Mouse (Mus musculus) urinary bladder, adult 18-20 months (tissue): ENCODE data around the gene Grid2.
"Not testable (repeated sequence)": the region's sequence is repeated elsewhere in the genome, so short reads cannot be mapped to it uniquely, and the experiment has no call there.

Experiments used
- DNase-seq, 2 experiments: peaks; one replicate each; pipeline ENCODE4 v3.0.0; 2022; ENCODE audit warnings: low spot score in 2 of 2, mixed read lengths in 2 of 2

The Grid2 gene

DNA sequence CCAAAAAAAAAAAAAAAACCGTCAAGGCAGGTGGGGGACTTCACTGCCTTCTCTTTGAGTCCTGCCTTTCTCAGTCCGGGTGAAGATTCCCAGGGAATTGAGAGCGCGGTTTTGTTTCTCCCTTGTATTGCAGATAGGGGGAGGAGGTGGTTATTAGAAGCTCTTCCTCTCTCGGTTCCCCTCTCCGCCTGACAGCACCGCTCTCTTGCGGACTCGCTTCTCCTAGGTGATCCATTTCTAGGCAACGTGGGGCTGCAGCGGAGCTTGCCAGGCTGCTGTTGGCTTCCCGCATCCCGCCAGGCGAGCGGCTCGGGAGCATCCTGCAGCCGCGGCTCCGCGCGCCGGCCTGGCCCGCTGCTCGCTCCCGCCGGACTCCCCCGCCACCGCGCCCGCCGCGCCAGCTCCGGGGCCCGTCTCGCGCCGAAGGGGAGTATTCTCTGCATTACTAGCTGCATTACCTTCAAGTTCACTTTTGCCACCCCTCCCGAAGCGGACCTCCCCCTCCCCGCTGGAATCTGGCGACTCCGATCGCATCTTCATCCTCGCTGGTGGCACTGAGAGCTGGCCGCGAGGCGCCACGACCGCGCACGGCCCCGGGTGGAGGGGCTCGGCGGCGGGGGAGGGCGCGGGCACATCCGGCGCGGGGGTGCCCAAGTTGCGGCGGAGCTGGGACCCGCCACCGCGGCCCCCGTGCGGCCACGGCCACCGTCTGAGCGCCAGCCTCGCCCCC lies at the start of gene Grid2:
TSS of gene Grid2 (plus strand) at position 51 of the 730 bp plus-strand sequence.
- peak in 1 of 2 experiments; percentile 5 for DNase-seq

DNA sequence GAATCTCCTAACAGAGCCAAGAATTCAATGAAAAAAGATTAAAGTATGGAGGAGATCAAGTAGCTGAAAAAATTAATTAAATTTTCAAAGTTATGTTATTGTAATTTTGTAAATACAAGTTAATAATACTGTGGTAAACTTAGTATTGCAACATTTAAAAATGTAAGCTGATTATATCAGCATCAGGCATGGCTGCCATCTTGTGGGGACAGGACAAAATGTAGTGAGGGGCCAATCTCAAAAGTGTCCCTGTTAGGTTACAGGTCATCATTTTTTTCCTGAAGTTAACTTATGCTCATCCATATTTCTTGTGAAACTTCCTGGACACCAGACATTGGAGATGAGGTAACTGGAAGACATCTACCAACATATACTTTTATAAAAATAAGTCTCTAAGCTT lies 4.9 kb upstream of the Grid2 start:
- no peak for DNase-seq

DNA sequence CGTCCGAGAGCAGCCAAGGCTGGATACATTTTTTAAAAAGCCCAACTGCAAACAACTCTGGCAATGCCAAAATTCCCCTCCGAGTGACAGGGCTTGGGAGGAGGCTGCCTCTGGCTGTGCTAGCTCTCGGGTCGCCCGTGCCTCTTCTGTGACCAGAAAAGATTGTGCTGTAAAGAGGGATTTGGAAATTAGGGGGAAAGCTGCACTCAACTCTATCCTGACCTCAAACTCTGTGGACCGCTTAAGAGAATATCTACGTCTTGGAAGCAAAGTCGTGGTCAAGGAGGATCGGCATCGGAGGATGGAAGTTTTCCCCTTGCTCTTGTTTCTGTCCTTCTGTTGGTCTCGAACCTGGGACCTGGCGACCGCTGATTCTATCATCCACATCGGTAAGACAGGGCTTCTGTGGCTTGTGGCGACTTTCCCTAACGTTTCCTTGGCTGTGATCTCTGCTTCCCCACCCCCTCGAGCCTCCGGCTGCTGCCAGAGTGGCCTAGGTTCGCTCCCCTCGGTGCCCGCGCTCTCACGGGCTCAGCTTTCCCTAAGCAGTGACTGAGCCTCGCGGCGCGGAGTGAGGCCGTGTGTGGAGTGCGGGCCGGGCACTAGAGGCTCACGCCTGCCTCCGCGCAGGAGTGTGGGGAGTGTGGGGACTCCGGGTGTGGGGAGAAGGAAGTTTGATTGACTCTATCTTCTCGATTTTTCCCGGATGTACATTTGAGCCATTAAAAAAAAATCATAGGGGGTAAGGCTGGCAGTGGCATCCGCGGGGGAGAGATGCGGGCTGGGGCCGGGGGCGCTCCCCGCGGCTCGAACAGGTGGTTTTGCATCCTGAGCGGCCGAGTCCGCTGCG lies 1.1 kb downstream of the Grid2 start:
- DNase-seq, result no peak

DNA sequence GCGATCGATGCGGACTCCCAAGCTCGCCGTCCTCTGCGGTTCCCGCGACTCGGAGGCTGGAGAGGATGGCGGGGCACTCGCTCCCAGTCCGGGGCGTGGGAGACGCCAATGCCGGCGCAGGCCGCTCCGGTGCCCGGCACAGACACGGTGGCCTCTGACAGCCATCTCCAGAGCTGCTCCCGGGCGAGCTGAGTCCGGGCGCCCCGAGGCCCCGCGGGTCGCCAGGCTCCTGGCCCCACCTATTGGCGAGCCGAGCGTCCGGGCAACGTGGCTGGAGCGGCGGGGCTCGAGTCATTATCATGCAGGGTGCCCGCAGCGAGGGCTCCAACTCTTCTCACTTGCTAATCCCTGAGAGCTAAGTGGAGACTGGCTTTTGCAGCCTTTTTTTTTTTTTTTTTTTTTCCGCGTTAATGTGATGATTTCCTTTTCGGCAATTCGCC lies 1.8 kb downstream of the Grid2 start:
- DNase-seq, result peak in 1 of 2 experiments; percentile 10

DNA sequence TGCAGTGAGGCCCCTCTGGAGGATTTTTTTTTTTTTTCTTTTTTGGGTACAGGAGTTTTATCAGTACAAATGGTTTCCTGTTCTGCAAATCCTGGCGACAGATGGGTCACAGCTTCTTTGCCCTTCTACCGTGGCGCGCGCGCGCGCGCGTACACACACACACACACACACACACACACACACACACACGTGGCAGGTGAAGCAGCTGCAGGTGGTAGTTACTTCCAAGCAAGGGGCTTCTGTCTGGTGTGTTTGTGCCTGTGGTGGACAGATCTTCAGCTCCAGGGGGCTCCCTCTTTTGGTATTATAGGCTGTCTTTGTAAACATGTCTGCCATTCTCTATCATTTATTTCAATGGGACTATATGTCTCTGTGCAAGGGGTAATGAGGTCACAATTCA lies 2.2 kb downstream of the Grid2 start:
- DNase-seq, result no peak

DNA sequence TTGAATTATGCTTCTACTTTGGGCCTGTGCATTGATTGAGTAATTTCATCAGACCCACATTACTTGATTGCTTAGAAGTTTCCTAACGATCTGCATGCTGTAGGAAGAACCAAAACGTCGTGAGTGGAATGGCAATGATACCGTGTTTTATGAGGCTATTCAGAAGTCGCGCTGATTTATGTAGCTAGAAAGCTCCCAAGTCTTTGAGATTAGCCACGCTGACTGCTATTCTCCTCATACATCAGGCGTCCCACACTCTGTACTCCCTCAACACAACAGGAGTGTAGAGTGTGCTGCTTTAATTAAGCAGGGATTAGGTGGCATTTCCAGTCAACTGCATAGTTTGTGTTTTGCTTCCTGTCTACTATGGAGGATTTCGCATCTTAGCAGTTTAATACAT lies 4.1 kb downstream of the Grid2 start:
- DNase-seq, result no peak

DNA sequence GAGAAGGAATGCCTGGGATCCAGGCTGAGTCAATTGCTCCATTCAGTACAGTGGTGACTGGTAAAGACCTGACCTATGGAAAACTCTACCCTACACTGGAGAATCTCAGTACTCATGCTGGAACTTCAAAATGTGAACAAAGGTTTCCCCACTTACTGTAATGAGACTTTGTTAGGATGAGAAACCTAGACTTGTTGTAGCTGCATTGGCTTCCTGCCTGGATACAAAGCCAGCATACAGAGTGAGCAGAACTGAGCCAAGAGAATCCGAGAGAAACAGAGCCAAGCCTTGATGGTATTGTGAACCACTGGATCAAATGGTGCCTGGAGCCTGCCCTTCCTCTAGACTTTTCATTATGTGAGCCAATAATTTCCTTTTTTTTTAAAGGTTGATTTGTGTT lies 28.7 kb downstream of the Grid2 start:
- no peak for DNase-seq

DNA sequence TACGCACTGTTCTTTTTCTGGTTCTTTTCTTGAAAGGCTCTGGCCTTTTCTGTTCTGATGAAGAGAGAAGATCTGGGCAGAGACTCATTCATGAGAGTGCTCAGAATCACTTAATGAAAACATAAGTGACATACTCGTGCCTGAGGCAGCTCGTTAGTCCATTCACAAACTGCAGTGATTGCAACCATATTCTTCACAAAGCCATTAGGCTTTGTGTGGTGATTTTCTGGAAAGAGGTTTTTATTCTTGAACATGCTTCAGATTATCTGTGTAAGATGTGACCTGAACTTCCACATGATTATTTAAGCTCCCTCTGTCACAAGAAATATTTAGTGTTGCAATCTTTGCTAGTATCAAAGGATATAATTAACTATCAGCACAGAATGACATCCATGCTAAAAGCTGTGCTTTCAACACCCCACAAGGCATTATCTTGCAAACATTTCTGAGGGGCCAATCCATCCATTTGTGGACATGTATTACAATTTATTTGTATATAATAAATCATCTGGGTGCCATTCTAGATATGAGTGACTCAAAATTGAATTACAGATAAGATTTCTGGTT lies 86.8 kb downstream of the Grid2 start:
- no peak for DNase-seq

DNA sequence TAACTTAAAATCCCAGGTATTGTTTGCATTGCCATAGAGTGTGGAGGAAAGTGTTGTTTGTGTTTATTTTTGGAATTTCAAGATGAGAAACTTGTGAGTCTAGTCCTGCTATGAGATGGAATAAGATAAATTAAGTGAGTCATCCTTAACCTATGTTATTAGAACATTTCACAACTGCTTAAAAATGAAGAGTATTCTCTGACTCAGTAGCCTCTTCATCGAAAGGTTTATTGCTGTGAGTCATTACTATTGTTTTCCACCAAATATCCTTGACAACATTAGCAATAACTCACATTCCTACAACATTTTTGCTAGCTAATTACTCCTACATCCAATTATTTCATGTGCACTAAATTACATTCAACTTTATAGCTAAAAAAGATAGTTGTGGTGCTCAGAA lies 91.3 kb downstream of the Grid2 start:
- DNase-seq, result no peak

DNA sequence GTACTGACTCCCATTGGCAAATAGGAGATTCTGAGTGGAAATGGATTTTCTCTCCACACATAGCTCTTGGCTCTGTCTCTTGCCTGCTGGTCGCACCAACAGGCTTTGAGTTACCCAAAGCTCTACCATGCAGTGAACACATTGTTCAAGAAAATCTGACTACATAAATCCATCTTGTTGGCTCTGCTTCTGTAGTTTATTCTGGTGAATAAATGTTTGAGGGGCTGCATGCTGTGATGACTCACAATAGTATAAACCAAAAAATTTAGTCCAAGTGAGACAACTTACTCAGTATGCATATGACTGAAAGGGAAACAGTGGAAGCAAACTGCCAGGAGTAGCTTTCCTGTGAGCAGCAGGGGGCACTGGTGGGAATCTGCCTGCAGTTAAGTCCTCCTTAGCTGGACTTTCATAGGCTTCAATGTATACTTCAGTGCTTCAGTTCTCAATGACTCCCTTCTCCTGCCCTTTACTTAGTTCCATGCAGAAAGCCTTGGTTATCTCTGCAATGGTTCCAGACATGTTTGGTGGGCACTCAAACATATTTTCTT lies 125.5 kb downstream of the Grid2 start:
- no peak for DNase-seq

DNA sequence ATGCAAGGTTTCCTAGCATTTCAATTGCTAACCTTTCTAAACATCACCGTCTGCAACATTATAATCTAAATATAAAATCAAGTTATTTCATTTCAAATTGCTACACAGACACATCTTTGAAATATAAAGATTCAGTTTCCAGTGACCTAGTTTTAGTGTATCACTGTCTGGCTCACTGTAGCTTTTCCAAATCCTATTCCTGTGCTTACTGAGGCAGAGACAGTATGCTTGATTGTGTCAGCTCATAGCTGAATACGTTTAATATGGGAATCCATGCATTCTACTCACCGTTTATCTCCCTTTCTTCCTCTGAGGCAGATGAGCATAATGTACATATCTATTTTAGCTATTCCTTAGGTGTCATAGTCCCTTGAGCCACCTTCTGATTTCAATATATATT lies 146.0 kb downstream of the Grid2 start:
- no peak for DNase-seq

DNA sequence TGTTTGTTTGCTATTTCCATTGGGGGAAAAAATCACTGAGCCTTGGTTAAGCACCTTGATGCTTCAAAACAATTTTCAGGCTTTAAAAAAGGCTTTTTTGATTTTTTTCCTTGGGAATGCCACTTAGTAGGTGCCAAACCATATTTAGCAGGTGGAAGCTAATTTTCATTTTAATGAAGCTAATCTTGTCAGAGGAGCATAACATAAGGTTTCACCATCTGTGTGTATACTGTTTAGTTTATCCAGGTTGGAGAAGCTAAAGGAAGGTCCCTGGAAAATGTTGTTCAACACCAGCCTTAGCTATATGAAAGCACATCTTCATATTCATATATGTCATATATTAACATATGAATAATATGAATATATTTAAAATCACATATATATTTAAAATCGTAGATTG lies 161.9 kb downstream of the Grid2 start:
- no peak for DNase-seq

DNA sequence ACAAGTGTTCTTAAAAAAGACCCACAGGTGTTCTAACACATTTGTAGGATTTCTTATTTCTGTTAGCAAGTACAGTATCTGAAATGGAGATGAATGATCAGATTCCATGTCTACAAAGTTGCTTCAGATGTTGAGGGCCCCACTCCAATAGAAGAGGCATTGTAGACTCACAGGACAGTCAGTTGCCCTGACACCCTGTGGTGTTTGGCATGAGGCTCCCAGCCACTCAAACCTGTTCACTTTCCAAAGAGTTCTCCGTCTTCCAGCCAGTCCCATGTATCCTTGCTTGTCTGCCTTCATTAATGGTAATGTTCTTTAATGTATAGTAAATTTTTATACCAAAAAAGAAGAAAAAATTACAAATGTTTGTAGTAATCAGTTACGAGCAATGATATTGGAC lies 177.1 kb downstream of the Grid2 start:
- no peak for DNase-seq

DNA sequence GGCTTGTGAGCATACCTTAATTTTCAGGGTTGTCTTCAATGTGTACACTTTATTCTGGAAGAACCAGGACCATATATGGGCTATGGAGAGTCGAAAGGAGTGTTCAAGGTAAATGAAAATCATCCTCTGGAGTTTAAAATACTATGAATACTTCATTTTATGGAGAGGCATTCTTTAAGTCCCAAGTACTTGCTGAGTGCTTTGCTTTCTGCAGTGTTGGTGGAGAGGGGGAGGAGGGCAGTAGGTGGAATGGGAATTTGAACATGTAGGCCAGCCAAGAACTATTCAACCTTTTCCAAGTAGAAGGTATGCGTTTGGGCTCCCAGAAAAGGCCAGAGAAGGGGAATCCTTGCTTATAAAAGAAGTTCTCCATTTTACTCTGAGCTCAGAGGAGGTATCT lies 192.5 kb downstream of the Grid2 start:
- DNase-seq, result no peak

DNA sequence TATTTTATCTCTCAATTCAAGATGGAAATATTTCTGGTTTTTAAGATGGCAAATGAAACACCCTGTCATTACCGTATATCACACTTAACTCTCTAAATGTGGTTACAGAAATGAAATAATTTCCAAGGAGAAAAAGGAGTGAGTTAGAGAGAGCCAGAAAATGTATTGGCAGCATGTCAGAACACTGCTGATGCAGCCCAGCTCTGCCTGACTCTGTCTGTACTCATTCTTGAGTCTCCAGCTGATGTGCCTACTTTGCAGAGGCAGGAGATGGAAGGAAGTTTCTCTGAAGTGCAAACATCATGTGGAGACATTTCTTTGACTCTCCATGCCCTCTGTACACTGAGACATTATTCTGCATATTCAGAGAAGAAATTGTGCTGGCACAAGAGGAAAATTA lies 226.5 kb downstream of the Grid2 start:
- no peak for DNase-seq

DNA sequence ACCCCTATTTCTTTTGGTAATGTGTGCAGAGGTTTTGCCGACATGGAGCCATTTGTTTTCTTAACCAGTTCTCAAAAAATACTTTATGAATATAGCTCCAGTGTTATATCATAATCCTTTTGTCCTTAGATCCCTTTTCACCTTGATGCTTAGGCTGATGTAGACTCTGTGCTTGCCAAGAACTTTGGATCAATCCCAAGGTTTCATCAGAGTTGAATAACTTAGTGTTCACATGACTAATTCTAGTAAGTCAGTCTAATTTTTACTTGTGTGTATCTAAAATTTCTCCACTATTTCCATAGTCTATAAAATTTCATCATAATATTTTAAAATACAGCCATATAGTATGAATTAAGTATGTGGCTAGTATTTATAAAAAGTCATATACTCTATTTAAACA lies 259.3 kb downstream of the Grid2 start:
- DNase-seq, result no peak

DNA sequence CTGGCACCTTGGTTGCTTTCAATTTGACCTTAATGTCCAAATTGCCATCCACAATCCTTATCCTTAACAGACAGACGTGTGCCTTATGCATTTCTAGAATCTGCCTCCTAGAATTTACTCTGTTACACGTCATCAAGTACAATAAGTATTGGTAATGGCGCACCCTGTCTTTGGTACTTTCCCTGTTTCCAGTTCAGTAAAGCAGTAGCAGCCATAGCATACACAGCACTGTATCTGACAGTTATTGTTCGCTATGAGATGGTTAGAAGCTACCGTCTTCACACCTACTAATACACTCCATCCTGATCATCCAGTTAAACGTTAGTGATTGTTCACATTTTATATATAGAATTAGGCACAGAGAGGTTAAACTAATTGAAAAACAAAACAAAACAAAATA lies 260.3 kb downstream of the Grid2 start:
- no peak for DNase-seq

DNA sequence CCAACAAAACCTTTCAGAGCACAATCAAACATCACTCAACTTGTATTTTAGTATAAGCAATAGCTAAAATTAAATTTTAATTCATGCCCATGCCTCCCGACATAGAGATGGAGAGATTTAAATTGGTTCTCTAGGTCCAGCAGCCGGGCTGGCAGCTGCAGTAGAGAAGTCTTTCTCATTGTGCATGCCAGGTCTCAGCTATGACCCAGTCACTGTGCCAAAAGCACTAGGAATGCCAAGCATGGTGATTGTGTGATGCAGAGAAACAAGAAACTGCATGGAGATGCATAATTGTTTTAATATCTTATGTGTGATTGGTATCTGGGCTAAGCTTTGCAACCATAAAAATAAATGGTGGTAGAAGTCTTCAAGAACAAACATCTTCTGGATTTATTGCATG lies 276.1 kb downstream of the Grid2 start:
- DNase-seq, result no peak

DNA sequence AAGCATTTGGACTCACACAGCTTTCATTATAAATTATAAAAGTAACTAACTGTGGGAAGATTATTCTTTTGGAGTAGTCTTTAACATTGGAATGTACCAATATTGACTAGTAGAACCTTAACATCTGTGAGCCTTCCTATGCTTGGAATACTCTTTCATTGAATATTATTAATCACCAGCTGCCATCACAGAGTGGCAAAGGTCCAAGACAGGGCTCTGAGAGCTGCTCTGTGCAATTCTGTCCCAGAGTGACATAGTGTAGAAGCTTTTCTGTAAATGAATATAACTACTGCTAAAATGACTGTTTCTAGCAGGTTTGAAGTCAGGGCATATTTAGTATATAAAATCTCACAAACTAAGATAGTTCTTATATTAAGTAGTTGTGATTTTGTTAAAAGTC lies 277.2 kb downstream of the Grid2 start:
- DNase-seq, result no peak

DNA sequence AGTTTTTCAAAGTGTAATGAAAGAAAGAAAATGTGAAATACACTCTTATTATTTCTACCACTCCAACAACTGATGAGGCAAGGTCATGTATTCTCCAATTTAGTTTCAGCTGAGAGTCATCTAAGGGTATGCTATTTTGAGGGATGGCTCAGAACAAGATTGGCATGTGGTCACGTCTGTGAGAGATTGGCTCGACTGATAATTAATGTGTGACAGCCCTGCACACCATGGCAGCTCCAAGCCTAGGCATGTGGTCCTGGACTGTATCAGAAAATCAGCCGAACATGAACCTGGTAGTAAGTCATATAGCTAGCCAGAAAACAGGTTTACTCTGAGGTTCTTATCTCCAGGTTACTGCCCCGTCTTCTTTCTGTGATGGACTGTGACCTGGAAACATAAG lies 292.1 kb downstream of the Grid2 start:
- no peak for DNase-seq

DNA sequence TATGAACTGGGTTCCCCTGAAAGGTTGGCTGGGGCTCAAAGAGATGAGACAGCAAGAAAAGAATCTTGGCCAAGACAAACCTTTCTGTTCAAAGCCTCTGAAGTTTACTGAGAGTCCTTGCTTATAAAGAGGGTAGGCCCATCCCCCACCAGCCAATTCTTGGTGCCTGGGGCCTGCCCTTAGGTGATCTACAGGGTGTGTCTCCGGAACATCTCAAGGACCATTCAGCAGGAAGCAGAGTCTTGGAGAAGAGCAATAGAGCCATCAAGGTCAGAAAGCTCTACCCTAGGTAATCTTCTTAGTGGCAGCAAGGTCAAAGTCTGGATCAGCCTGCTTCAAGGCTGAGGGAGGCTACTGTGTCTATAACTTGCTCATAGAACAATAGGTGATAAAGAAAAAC lies 313.1 kb downstream of the Grid2 start:
- DNase-seq, result not testable (repeated sequence)

DNA sequence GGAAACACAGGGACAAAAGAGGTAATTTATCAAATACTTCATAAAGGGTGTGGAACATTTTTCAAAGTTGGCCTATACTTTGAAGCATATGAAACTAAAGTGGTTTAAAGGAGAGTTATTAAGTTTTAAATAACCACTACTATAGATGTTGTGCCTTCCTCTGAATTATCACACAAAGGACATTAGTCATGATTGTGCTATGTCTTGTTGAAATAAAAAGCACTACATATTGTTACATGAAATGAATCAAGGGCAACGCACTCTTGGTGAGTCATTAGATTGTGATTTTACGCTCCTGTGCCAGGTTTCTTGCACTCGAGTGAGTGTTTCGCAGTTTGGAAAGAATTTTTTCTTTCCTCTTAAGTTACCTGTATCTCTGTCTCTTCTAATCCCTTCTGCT lies 335.0 kb downstream of the Grid2 start:
- no peak for DNase-seq

DNA sequence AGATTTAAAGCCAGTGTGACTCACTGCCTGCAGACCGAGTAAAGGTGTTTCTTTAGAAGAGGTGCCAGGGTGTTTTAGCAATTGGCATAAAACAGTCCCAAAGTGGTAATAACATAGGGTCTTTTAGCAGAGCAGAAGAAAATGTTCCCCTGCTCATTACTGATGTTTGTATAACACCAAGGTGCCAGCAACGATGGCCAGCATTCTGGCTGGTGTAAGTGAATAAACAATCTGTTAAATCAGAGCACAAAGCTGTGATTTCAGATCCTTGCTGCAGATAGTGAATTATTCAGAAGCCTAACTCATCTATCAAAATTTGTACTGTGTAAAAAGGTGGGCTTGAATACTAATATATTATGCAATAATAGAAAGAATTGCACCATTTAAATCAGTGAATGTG lies 353.9 kb downstream of the Grid2 start:
- no peak for DNase-seq
